Mouse (Mus musculus) neutrophil, adult 5-6 weeks (primary cell): Measurements from ENCODE around the gene Dpm2. TPM values are rescaled to one million over a fixed set of nuclear protein-coding genes. Genes with fewer than 3 reads are reported as not detected.

ENCODE experiments used
- ATAC-seq: fragments of 151-379, 151-347 bp; 2 replicates; pipeline ENCODE4 v1.8.0; 2017; ENCODE audit warnings: mild to moderate bottlenecking, moderate TSS enrichment; ENCODE audit not compliant: insufficient number of reproducible peaks, poor library complexity, low FRiP score, severe bottlenecking; ENCODE audit errors: extremely low read depth
- total RNA-seq: library from RNA; stranded (forward); fragments of 200-1000 nt; gene quantifications from 2 replicates; pipeline ENCODE4 v1.2.3, GENCODE M21; 2017

Gene Dpm2
- total RNA-seq, 1 experiment from 2014 or later: 47.6 TPM

GRCm38 (mm10) chr2:32541986-32542573 is 28.6 kb upstream of the Dpm2 start:
- ATAC-seq: peak; percentile 14; the same call in 1 of the 2 replicates

DNA sequence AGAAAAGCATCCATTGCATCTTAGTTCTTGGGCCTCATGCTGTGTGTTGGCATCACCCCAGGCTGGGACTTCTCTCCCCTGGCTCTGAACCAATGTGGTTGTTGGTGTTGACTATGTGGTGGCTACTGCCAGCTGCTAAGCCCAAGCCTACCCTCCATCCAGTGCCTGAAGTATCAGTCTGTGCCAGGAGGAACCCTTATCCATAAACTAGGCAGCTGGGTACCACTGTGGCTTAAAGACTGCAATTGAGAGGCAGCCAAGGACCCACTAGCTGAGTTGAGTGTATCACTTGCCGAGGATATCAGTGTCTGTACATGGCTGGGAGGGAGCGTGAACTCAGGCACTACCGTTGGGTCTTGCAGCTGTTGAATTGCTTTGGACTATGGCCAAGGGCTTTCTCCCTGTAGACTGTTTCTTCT is 27.6 kb upstream of the Dpm2 start:
- no peak for ATAC-seq

GRCm38 (mm10) chr2:32546951-32547350 is 23.7 kb upstream of the Dpm2 start:
- no peak for ATAC-seq

GRCm38 (mm10) chr2:32547380-32547779 is 23.3 kb upstream of the Dpm2 start:
- no peak for ATAC-seq

GRCm38 (mm10) chr2:32547964-32548739 is 22.5 kb upstream of the Dpm2 start:
- ATAC-seq: peak; percentile 15; the same call in 1 of the 2 replicates

- ATAC-seq: no peak
Measured at GRCm38 (mm10) chr2:32549171-32549570, 21.5 kb upstream of the Dpm2 start.

DNA sequence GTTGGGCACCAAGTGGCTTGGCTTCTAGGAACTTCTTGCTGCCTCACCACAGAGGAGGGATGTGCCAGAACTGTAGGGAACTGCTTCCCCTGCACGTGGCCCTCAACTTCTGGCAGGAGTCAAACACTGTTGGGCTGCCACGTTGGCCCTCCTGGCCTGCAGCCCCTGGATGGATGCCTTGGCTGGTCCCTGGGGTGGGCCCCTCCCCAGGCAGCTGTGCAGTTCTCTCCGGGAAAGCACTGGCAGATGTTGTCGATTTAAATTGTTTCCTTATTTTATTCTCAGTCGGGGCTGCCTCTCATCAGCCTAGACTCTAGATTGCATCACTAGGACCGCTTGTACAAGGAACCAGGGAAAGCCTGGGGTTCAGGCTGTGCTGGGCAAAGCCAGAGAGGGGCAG is 20.9 kb upstream of the Dpm2 start:
- ATAC-seq: no peak

GRCm38 (mm10) chr2:32551236-32551635 is 19.4 kb upstream of the Dpm2 start:
- ATAC-seq: no peak

DNA sequence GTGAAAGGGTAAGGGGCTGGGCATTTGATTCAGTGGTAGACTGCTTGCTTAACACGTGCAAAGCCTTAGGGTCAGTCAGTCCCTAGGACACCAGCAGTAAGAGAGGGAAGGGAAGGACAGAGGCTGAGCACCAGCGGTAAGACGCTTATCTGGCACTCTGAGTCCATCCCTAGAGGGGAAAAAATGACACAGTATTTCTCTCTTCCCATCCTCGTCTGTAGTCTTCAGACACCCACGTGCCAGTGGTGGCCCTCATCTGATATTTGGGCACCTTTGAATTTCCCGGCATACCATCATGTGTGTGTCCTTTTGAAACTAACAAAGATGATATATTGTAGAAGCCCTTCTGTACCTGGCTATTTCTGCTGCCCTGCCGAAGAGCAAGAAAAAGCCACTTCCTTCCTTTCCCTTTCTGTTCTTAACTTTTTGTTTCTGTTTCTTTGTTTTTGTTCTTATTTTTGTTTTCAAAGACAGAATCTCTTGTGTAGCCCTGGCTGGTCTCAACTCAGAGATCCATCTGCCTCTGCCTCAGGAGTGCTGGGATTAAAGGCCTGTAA is 17.0 kb upstream of the Dpm2 start:
- peak; percentile 34; the same call in 1 of the 2 replicates for ATAC-seq

DNA sequence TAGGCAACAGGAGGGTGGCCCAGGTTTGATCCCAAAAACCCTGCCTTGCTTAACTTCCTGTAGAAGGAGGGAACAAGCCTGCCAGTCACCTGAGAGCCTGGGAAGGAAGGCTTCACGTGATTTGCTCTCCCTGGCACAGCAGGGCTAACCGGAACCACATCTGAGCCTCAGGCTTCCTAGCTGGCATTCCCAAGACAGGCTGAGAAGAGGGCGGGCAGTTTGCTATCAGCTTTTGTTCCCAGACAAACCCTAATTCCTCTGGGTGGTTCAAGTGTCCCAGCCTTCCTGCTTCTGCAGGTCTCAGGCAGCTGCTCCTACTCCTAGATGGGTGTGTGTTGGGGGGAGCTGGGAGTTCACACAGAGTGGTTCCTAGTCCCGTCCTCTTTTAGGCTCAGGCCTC is 15.2 kb upstream of the Dpm2 start:
- ATAC-seq: no peak

DNA sequence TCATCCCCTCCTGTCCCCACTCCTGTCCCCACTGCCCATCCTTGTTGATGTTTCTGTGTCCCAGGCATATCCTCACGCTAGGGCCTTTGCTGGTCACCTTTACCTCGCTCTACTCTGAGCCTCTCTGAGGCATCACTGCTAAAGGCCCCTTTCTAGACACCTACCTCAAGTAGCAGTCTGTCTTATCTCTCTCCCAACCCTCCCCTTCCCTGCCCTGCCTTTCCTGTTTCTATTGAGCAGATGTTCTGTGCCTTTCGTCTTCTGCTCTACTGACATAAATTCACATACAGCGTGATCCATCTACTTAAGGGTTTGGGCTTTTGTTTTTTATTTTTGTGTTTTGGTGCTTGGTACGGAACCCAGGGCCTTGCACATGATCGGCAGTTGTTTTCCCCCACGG is 14.6 kb upstream of the Dpm2 start:
- ATAC-seq: no peak

DNA sequence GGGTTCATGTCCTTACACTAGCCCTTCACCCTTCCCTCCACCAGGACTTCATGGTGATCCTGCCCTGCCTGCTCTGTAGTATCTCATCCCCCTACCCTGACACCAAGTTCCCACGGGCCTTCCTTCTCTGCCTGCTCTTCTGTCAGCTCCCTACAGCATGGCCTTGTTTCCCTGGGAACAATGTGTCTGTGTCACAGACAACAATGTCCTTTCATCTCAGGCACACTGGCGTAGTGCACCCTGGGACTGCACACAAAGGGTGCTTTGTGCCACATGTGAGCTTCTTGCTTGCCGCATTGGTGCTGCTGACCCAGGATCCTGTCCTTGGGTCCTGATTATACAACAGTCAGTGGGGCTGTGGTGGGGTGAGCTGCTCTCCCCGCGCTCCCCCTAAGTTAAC is 11.1 kb upstream of the Dpm2 start:
- ATAC-seq: no peak

GRCm38 (mm10) chr2:32566536-32567063 is 4.1 kb upstream of the Dpm2 start:
- ATAC-seq: peak; percentile 53

GRCm38 (mm10) chr2:32568149-32568548 is 2.5 kb upstream of the Dpm2 start:
- ATAC-seq: no peak

DNA sequence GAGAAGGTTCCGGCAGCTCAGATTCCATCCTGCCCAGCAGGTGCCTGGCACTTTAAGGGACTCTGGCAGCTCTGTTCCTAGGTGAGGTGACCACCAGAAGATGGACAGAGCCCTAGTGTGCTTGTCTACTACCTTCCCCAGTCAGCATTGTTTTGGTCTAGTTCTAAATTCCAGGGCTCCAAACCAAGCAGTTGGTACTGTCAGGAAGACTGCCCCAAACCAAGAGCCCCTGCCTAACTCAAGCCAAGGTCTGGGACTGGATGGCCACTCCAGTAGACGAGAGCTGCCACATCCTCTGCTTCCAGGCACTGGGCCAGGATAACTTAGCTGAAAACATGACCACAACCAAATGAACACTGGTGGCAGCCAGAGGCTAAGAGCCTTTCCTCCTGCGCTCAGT is 1.7 kb upstream of the Dpm2 start:
- no peak for ATAC-seq

- no peak for ATAC-seq
Measured at GRCm38 (mm10) chr2:32572196-32572595, 1.5 kb downstream of the Dpm2 start.

DNA sequence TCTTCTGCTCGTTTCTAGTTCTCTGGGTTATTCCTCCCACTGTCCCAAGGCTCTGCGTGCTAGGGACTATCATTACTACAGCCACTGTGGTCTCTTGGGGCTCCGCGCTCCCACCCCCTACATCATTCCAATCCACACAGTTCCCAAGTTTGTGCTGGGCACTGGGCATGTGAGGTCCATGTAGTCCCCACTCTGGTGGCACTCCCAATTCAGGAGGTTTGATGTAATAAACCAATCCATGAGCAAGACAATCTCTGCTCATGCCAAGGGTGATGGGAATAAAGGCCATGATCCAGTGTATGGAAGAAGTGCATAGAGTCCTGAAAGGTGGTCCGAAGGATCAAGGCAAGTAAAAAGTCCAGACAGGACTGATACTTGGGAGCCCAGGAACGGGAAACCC is 3.8 kb downstream of the Dpm2 start, which contains the start of gene Pip5kl1:
Gene Pip5kl1 (plus strand): TSS at position 301 of the 400 bp plus-strand sequence.
- ATAC-seq: no peak

DNA sequence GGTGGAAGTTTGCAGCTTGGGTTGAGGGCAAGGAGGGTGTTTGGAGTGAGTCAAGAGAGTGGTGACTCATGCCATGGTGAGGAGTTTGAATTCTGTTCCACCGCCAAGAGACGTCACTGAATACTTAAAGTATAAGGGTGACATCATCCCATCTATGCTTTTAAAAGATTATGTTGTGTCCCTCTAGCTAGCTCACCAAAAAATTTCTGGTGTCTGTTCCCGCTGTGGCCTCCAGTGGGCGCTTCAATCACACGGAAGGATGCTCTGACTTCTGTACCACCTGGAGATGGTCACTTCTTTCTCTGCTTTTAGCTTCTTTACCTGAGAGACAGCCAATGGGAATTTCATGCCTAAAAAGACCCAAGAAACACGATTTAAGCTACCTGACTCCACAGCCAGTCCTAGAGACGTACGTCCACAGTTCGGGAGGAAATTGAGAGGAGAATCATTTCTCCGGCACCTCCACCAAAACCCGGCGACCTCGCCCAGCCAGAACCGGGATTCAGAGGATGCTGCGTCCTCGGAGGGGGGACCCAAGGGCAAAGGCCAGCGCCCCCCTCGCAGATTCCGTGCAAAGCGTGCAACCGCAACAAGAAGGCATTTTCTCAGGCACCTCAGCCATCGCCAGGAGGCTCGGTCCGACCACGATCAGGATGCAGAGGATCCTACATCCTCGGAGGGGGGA is 4.4 kb downstream of the Dpm2 start:
- ATAC-seq: peak; percentile 29

DNA sequence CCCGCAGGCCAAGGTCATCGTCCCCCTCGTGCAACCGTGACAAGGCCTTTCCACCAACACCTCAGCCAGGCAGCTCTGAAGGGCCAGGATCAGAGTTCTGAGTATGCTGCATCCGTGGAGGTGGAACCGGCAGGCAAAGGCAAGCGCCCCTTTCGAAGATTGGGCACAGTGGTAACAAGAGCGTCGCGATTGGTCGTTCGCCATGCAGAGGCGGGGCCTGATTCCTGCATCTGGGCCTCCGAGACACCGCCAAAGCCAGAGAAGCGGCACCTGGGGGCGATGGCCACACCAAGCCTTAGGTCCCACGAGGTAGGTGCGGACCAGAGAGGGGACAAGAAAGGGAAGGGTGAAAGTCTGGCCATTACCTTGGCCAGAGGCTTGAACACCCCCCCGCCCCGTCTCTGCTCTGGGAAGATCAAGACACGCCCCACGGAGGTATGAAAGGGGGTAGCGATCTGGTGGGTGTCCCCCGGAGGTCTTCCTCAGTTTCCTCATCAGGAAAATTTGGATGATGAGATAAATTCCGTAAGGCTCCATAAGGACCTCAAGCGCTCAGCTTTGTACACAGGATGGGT is 5.0 kb downstream of the Dpm2 start, which contains the start of gene 9430097D07Rik:
Gene 9430097D07Rik (minus strand): TSS at position 99 of the 575 bp plus-strand sequence.
- ATAC-seq: no peak
